Mouse (Mus musculus) midbrain, embryonic 11.5 days (tissue): Measurements from ENCODE around the gene Wnt10a. TPM values are rescaled to one million over a fixed set of nuclear protein-coding genes. Genes with fewer than 3 reads are reported as not detected.

Experiments
- ATAC-seq: fragments of 200-750 bp; cut with Nextera tagmentation; 2 replicates; pipeline ENCODE4 v1.8.0; 2017; ENCODE audit warnings: moderate TSS enrichment, moderate library complexity; ENCODE audit not compliant: low FRiP score
- DNase-seq: peaks from one replicate; pipeline ENCODE4 v3.0.0; 2015; ENCODE audit warnings: low spot score; ENCODE audit errors: missing footprints
- H3K27ac ChIP-seq: fragments of 300-500 bp; sonication (generic); 2 replicates; pipeline ENCODE4 v1.5.1; 2014; ENCODE audit warnings: low read depth, low read length
- H3K27me3 ChIP-seq: fragments of 300-500 bp; sonication (generic); 2 replicates; pipeline ENCODE4 v1.6.1; 2014; ENCODE audit warnings: mild to moderate bottlenecking, low read length, moderate library complexity, mixed read lengths; ENCODE audit not compliant: control insufficient read depth, insufficient read depth
- H3K36me3 ChIP-seq: fragments of 300-500 bp; sonication (generic); 2 replicates; pipeline ENCODE4 v1.6.1; 2014; ENCODE audit warnings: mild to moderate bottlenecking, low read length, moderate library complexity, mixed read lengths; ENCODE audit not compliant: control insufficient read depth, insufficient read depth
- H3K4me1 ChIP-seq: fragments of 300-500 bp; sonication (generic); 2 replicates; pipeline ENCODE4 v1.6.1; 2014; ENCODE audit warnings: low read length; ENCODE audit not compliant: control insufficient read depth, insufficient read depth
- H3K4me2 ChIP-seq: fragments of 300-500 bp; sonication (generic); 2 replicates; pipeline ENCODE4 v1.6.1; 2014; ENCODE audit warnings: mild to moderate bottlenecking, moderate library complexity
- H3K4me3 ChIP-seq: fragments of 300-500 bp; sonication (generic); 2 replicates; pipeline ENCODE4 v1.5.1; 2014; ENCODE audit warnings: low read depth, low read length
- H3K9ac ChIP-seq: fragments of 300-500 bp; sonication (generic); 2 replicates; pipeline ENCODE4 v1.6.1; 2014; ENCODE audit warnings: low read length
- H3K9me3 ChIP-seq: fragments of 300-500 bp; sonication (generic); 2 replicates; pipeline ENCODE4 v1.6.1; 2016; ENCODE audit warnings: low read length; ENCODE audit not compliant: control insufficient read depth
- WGBS: fragments of 180-500 bp; shearing (Covaris S2); extraction: QIAGEN DNeasy Blood & Tissue Kit; methylation state at CpG from one replicate; pipeline ENCODE4 v1.1.7; 2014; 5-methylcytosine and 5-hydroxymethylcytosine counted together
- polyA plus RNA-seq: library from polyadenylated mRNA; unstranded; fragments of >200 nt; fragmentation: Nextera tagmentation; extraction: Ambion mirVana; gene quantifications from 2 replicates; pipeline ENCODE4 v1.2.1, GENCODE M21; 2014

The Wnt10a gene
- polyA plus RNA-seq, 1 experiment from 2014 or later = 2.3 TPM

GRCm38 (mm10) chr1:74759773-74760172, 31.5 kb upstream of the Wnt10a start:
- Histone ChIP-seq H3K4me2 (no peak overlapping the region), H3K27ac (no peak overlapping the region), H3K4me1 (no peaks in the 10 kb centered on the region), H3K27me3 (no peaks in the 10 kb centered on the region; the same call in 1 of the 2 replicates), H3K9me3 (no peaks in the 10 kb centered on the region), H3K9ac (no peak overlapping the region), H3K36me3 (no peaks in the 10 kb centered on the region), H3K4me3 (no peak overlapping the region)
- ATAC-seq (0 out of 2 replicates have a peak, but pooled peaks have one; percentile 19), DNase-seq (peak; percentile 86)
- 29% methylated on average over 4 of the region's 4 CpGs for WGBS

GRCm38 (mm10) chr1:74763081-74763480, 28.2 kb upstream of the Wnt10a start:
- no peak for ATAC-seq
- WGBS = 5% methylated on average over 6 of the region's 6 CpGs
- H3K9me3 ChIP-seq = no peaks in the 10 kb centered on the region
- no peak overlapping the region for H3K27ac ChIP-seq
- H3K9ac ChIP-seq = no peak overlapping the region
- no peaks in the 10 kb centered on the region for H3K4me1 ChIP-seq
- peak; percentile 93 for DNase-seq
- H3K4me2 ChIP-seq = no peak overlapping the region
- H3K4me3 ChIP-seq = no peak overlapping the region
- no peaks in the 10 kb centered on the region for H3K36me3 ChIP-seq
- H3K27me3 ChIP-seq = peaks cover 6% of the 10 kb centered on the region

DNA sequence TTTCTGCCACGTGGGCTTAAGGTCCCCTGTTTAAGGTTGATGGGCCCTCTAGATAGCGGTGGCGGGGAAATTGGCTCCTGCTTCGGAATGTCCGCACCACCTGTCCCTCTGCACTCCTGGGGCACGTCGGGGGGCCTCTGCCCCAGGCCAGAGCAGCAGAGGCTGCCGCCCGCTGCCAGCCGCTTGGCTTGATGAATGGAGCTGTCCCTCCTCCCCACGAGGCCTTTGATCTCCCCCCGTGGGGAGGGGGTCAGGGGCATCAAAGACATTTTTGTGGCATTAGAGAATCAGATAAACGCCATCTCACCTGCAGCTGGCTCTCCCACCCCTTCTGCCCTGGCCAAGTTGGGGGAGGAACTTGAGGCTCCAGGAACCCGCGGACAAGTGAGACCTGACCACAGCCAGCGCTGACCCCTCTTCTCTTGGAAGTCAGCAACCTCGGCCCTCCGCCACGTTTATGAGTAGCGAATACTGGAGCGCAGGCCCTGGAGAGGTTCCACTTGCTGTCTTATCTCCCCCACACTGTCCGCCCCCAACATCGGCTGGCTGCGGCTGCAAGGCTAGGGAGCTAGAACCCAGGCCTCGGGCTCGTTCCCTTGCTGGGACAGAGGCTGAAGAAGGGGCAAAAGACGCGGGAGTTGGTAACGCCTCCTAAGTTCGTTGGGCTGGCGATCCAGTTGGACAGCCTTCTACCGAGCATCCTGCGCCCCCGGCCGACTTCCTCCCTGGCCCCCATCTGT, 20.4 kb upstream of the Wnt10a start:
- Histone ChIP-seq H3K36me3 (no peaks in the 10 kb centered on the region), H3K4me1 (peaks cover 22% of the 10 kb centered on the region), H3K27ac (no peak overlapping the region), H3K27me3 (peaks cover 75% of the 10 kb centered on the region), H3K4me2 (peak overlapping the region; percentile 74), H3K9ac (no peak overlapping the region), H3K9me3 (no peaks in the 10 kb centered on the region), H3K4me3 (peak overlapping the region; percentile 47)
- under 1% methylated on average over 35 of the region's 35 CpGs for WGBS
- DNase-seq = peak; percentile 95
- no peak for ATAC-seq

- peak overlapping the region; percentile 47 for H3K4me3 ChIP-seq
- DNase-seq = no peak
- H3K9ac ChIP-seq = no peak overlapping the region
- H3K9me3 ChIP-seq = no peaks in the 10 kb centered on the region
- no peaks in the 10 kb centered on the region for H3K36me3 ChIP-seq
- peaks cover 22% of the 10 kb centered on the region for H3K4me1 ChIP-seq
- ATAC-seq = no peak
- peaks cover 76% of the 10 kb centered on the region for H3K27me3 ChIP-seq
- H3K27ac ChIP-seq = no peak overlapping the region
- H3K4me2 ChIP-seq = peak overlapping the region; percentile 74
- 1% methylated on average over 14 of the region's 26 CpGs for WGBS
Observed at GRCm38 (mm10) chr1:74771467-74771844, 19.9 kb upstream of the Wnt10a start.

DNA sequence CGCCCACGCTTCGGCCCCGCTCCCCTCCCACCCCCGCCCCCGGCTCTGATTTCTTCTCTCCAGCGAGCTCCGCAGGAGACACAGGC, 19.6 kb upstream of the Wnt10a start, which contains the start of gene Wnt6:
Wnt6 (plus strand) TSS at position 48 of the 86 bp plus-strand sequence.
- Histone ChIP-seq H3K9ac (peak within 1 kb of the TSS; percentile 44; the same call in 1 of the 2 replicates), H3K27me3 (peaks cover 78% of the 10 kb centered on the region), H3K27ac (no peak within 1 kb of the TSS), H3K36me3 (no peaks in the 10 kb centered on the region), H3K9me3 (no peaks in the 10 kb centered on the region), H3K4me3 (peak within 1 kb of the TSS; percentile 47), H3K4me2 (peak within 1 kb of the TSS; percentile 74), H3K4me1 (peaks cover 22% of the 10 kb centered on the region)
- ATAC-seq = no peak
- DNase-seq = no peak
- 0% methylated on average over 4 of the region's 8 CpGs for WGBS

GRCm38 (mm10) chr1:74771931-74772620, 19.2 kb upstream of the Wnt10a start:
- Histone ChIP-seq H3K9ac (peak overlapping the region; percentile 44; the same call in 1 of the 2 replicates), H3K4me1 (peaks cover 22% of the 10 kb centered on the region), H3K9me3 (no peaks in the 10 kb centered on the region), H3K4me3 (peak overlapping the region; percentile 47), H3K27me3 (peaks cover 82% of the 10 kb centered on the region), H3K27ac (no peak overlapping the region), H3K36me3 (no peaks in the 10 kb centered on the region), H3K4me2 (peak overlapping the region; percentile 74)
- ATAC-seq = 0 out of 2 replicates have a peak, but pooled peaks have one; percentile 17
- WGBS = 2% methylated on average over 49 of the region's 51 CpGs
- peak; percentile 94 for DNase-seq

GRCm38 (mm10) chr1:74773136-74773535, 18.2 kb upstream of the Wnt10a start:
- Histone ChIP-seq H3K27me3 (peaks cover 77% of the 10 kb centered on the region), H3K4me3 (0 out of 2 replicates have a peak overlapping the region, but pooled peaks have one; percentile 3), H3K9me3 (no peaks in the 10 kb centered on the region), H3K36me3 (no peaks in the 10 kb centered on the region), H3K4me1 (peaks cover 22% of the 10 kb centered on the region), H3K9ac (no peak overlapping the region), H3K27ac (no peak overlapping the region), H3K4me2 (peak overlapping the region; percentile 34)
- under 1% methylated on average over 15 of the region's 15 CpGs for WGBS
- DNase-seq (peak; percentile 95), ATAC-seq (peak; percentile 89)

GRCm38 (mm10) chr1:74774062-74774461, 17.3 kb upstream of the Wnt10a start:
- ATAC-seq (no peak), DNase-seq (no peak)
- peaks cover 77% of the 10 kb centered on the region for H3K27me3 ChIP-seq
- peaks cover 22% of the 10 kb centered on the region for H3K4me1 ChIP-seq
- H3K4me2 ChIP-seq = no peak overlapping the region
- no peak overlapping the region for H3K27ac ChIP-seq
- H3K9me3 ChIP-seq = no peaks in the 10 kb centered on the region
- H3K36me3 ChIP-seq = no peaks in the 10 kb centered on the region
- no peak overlapping the region for H3K9ac ChIP-seq
- no peak overlapping the region for H3K4me3 ChIP-seq
- WGBS = 14% methylated on average over 7 of the region's 7 CpGs

DNA sequence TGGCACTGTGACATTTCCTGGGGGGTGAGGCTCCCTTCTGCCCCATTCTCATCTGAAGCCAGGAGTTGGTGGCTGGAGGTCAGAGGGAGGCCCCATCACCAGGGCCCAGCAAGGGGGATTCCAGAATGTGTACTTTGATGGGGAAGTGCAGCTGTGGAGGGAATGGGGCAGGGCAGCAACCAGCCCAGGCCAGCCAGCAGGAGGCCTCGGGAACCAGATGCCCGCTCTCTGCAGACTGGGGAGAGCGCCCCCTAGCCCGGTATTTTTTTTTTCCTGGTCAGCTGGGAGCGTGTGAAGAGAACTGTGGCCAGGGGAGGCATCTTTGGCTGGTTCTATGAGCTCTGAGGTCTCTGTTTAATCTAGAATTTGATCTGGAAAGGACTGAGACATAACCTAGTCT, 15.5 kb upstream of the Wnt10a start:
- Histone ChIP-seq H3K9me3 (no peaks in the 10 kb centered on the region), H3K27ac (no peak overlapping the region), H3K4me2 (no peak overlapping the region), H3K36me3 (no peaks in the 10 kb centered on the region), H3K9ac (no peak overlapping the region), H3K27me3 (peaks cover 68% of the 10 kb centered on the region), H3K4me1 (peaks cover 17% of the 10 kb centered on the region), H3K4me3 (no peak overlapping the region)
- ATAC-seq = no peak
- DNase-seq = no peak
- WGBS = 6% methylated on average over 5 of the region's 5 CpGs
